Comparison of ENCODE assay signal across 19 mouse cellular contexts in genomic region chr12:110385801-110386599, GRCm38 (mm10).
DNase-seq lines count a peak whose midpoint lies in the region; ATAC-seq and TF ChIP-seq lines count a peak whose summit lies in the region.
"Had no signal": no experiment of that assay in that cellular context is flagged by ENCODE, and none has a peak within 500 bp of the region (broad histone marks: within the 10 kb centered on the region; RNA-seq: fewer than 3 reads in every experiment).

No protein-coding gene starts in this region.

- H3K27me3 ChIP-seq in hindbrain, postnatal 0 days (ENCODE audit: insufficient read depth, low read length) = no peaks in the 10 kb centered on the region
- no peaks in the 10 kb centered on the region; the same call in 1 of the 2 replicates for H3K27me3 ChIP-seq in hindbrain, embryonic 10.5 days (ENCODE audit: insufficient read depth, poor library complexity, severe bottlenecking)
- H3K27me3 ChIP-seq: heart, embryonic 12.5 days had no signal

- H3K9me3 ChIP-seq in hindbrain, postnatal 0 days (ENCODE audit: low read length) = no peaks in the 10 kb centered on the region
- no peaks in the 10 kb centered on the region for H3K9me3 ChIP-seq in hindbrain, embryonic 10.5 days
- H3K9me3 ChIP-seq: embryonic facial prominence, embryonic 10.5 days; heart, embryonic 12.5 days; hindbrain, embryonic 13.5 days; limb, embryonic 10.5 days had no signal

- peak; percentile 48 to 61 for DNase-seq in cerebellum, postnatal 14 days
- no peak for DNase-seq in cerebellum, adult 11-12 months
- DNase-seq in hindbrain, postnatal 0 days (ENCODE audit: low spot score) = peak; percentile 35
- no peak for DNase-seq in hindbrain, embryonic 10.5 days (ENCODE audit: low spot score)
- peak; percentile 52 for DNase-seq in CD4-positive helper T cell, adult 2 months (ENCODE audit: low read depth, low spot score)
- DNase-seq in brain, embryonic 14.5 days (ENCODE audit: low read depth) = peak; percentile 58
- DNase-seq: adrenal gland, postnatal 10 days; cerebellum, adult 9-10 months; heart, postnatal 10 days; kidney, adult 2 months; kidney, postnatal 10 days; thymus, adult 2 months; thymus, postnatal 4 days had no signal

- no peak overlapping the region for H3K27ac ChIP-seq in hindbrain, postnatal 0 days
- H3K27ac ChIP-seq in hindbrain, embryonic 10.5 days = no peak overlapping the region
- H3K27ac ChIP-seq: embryonic facial prominence, embryonic 10.5 days; hindbrain, embryonic 13.5 days; limb, embryonic 10.5 days; macrophage had no signal

- no peak overlapping the region for H3K9ac ChIP-seq in hindbrain, postnatal 0 days (replicated peaks; ENCODE audit: low read length)
- H3K9ac ChIP-seq: heart, embryonic 12.5 days; hindbrain, embryonic 13.5 days had no signal

- WGBS in hindbrain, postnatal 0 days = 63% methylated on average over 20 of the region's 20 CpGs
- 87% methylated on average over 20 of the region's 20 CpGs for WGBS in hindbrain, embryonic 10.5 days

- H3K36me3 ChIP-seq in hindbrain, postnatal 0 days (ENCODE audit: insufficient read depth, low read length) = no peaks in the 10 kb centered on the region
- H3K36me3 ChIP-seq in hindbrain, embryonic 10.5 days = no peaks in the 10 kb centered on the region
- H3K36me3 ChIP-seq: embryonic facial prominence, embryonic 10.5 days; heart, embryonic 12.5 days; hindbrain, embryonic 13.5 days; limb, embryonic 10.5 days had no signal

- H3K4me3 ChIP-seq in hindbrain, postnatal 0 days (ENCODE audit: low read length) = no peak overlapping the region
- no peak overlapping the region for H3K4me3 ChIP-seq in hindbrain, embryonic 10.5 days
- H3K4me3 ChIP-seq: embryonic facial prominence, embryonic 10.5 days; heart, embryonic 12.5 days; hindbrain, embryonic 13.5 days; limb, embryonic 10.5 days had no signal

- no peak for TF ChIP-seq CTCF in hindbrain, postnatal 0 days (IDR thresholded peaks at IDR 0.05; ENCODE audit: low read depth)
- no peak for TF ChIP-seq CTCF in brain, embryonic 14.5 days (IDR thresholded peaks at IDR 0.05; ENCODE audit: borderline replicate concordance, extremely low read depth, insufficient read depth, insufficient read length)

- no peak overlapping the region for H3K4me2 ChIP-seq in hindbrain, postnatal 0 days (ENCODE audit: low read depth, low read length)
- H3K4me2 ChIP-seq: heart, embryonic 12.5 days had no signal

- no peak for ATAC-seq in hindbrain, postnatal 0 days
- no peak for ATAC-seq in monocyte, adult 5-6 weeks (replicated peaks; ENCODE audit: insufficient number of reproducible peaks, low FRiP score, low TSS enrichment, poor library complexity, severe bottlenecking)

- TF ChIP-seq POLR2A in brain, embryonic 14.5 days (IDR thresholded peaks at IDR 0.05; ENCODE audit: borderline replicate concordance, extremely low read depth, insufficient read depth, insufficient read length, poor library complexity, severe bottlenecking) = no peak

- H3K4me1 ChIP-seq in hindbrain, postnatal 0 days (ENCODE audit: insufficient read depth, low read length) = no peaks in the 10 kb centered on the region
- H3K4me1 ChIP-seq in hindbrain, embryonic 10.5 days (replicated peaks) = peaks cover 13% of the 10 kb centered on the region

Comparison
In these comparisons a context has a peak if more than half of its experiments do, and no peak if none do; other contexts are left out.
1. DNase-seq: peak in cerebellum, postnatal 14 days (2 of 2), hindbrain, postnatal 0 days (single experiment), CD4-positive helper T cell, adult 2 months (single experiment) and brain, embryonic 14.5 days (single experiment); none in cerebellum, adult 11-12 months (single experiment) and hindbrain, embryonic 10.5 days (single experiment).